Mouse (Mus musculus): Measurements from ENCODE around the gene Upp1.
A peak's percentile ranks its signal among the peaks of the same experiment; 100 is the strongest.
"Not testable (repeated sequence)": the region's sequence is repeated elsewhere in the genome, so short reads cannot be mapped to it uniquely, and the experiment has no call there.

The Upp1 gene

GRCm38 (mm10) chr11:9118050-9118420 is at the start of gene Upp1:
Gene Upp1 (plus strand): TSS chr11:9118103.
- no peak for DNase-seq (ENCODE audit: low spot score in 2 of 2)

- DNase-seq (ENCODE audit: low spot score in 2 of 2), result no peak
Measured at GRCm38 (mm10) chr11:9076444-9076843, 41.5 kb upstream of the Upp1 start.

GRCm38 (mm10) chr11:9113189-9113588 is 4.7 kb upstream of the Upp1 start:
- DNase-seq (ENCODE audit: low spot score in 2 of 2), result no peak

GRCm38 (mm10) chr11:9115367-9116120 is 2.4 kb upstream of the Upp1 start:
- DNase-seq (ENCODE audit: low spot score in 2 of 2), result no peak

GRCm38 (mm10) chr11:9116121-9116520 is 1.8 kb upstream of the Upp1 start:
- no peak for DNase-seq (ENCODE audit: low spot score in 2 of 2)

GRCm38 (mm10) chr11:9116916-9117315 is 987 bp upstream of the Upp1 start:
- DNase-seq (ENCODE audit: low spot score in 2 of 2), result no peak

- no peak for DNase-seq (ENCODE audit: low spot score in 2 of 2)
Measured at GRCm38 (mm10) chr11:9117358-9118049, 399 bp upstream of the Upp1 start.

- no peak for DNase-seq (ENCODE audit: low spot score in 2 of 2)
Measured at GRCm38 (mm10) chr11:9118421-9119121, 668 bp downstream of the Upp1 start.

GRCm38 (mm10) chr11:9119231-9120020 is 1.5 kb downstream of the Upp1 start:
- DNase-seq (ENCODE audit: low spot score in 2 of 2), result no peak

GRCm38 (mm10) chr11:9122315-9122714 is 4.4 kb downstream of the Upp1 start:
- DNase-seq (ENCODE audit: low spot score in 2 of 2), result no peak

- no peak for DNase-seq (ENCODE audit: low spot score in 2 of 2)
Measured at GRCm38 (mm10) chr11:9126373-9127107, 8.6 kb downstream of the Upp1 start.

- peak in 1 of 2 experiments; percentile 43 for DNase-seq (ENCODE audit: low spot score in 2 of 2)
Measured at GRCm38 (mm10) chr11:9128110-9128509, 10.2 kb downstream of the Upp1 start.

- DNase-seq (ENCODE audit: low spot score in 2 of 2), result no peak
Measured at GRCm38 (mm10) chr11:9129528-9129927, 11.6 kb downstream of the Upp1 start.

- no peak for DNase-seq (ENCODE audit: low spot score in 2 of 2)
Measured at GRCm38 (mm10) chr11:9131688-9132087, 13.8 kb downstream of the Upp1 start.

- no peak for DNase-seq (ENCODE audit: low spot score in 2 of 2)
Measured at GRCm38 (mm10) chr11:9135589-9136246, 17.8 kb downstream of the Upp1 start.

GRCm38 (mm10) chr11:9136471-9136870 is 18.6 kb downstream of the Upp1 start:
- peak; percentile 59 to 74 for DNase-seq (ENCODE audit: low spot score in 2 of 2)

- no peak for DNase-seq (ENCODE audit: low spot score in 2 of 2)
Measured at GRCm38 (mm10) chr11:9145113-9145512, 27.2 kb downstream of the Upp1 start.

- DNase-seq (ENCODE audit: low spot score in 2 of 2), result no peak
Measured at GRCm38 (mm10) chr11:9146115-9146514, 28.2 kb downstream of the Upp1 start.

GRCm38 (mm10) chr11:9146683-9147082 is 28.8 kb downstream of the Upp1 start:
- no peak for DNase-seq (ENCODE audit: low spot score in 2 of 2)

GRCm38 (mm10) chr11:9148206-9148605 is 30.3 kb downstream of the Upp1 start:
- no peak for DNase-seq (ENCODE audit: low spot score in 2 of 2)

- DNase-seq (ENCODE audit: low spot score in 2 of 2), result not testable (repeated sequence)
Measured at GRCm38 (mm10) chr11:9150403-9150802, 32.5 kb downstream of the Upp1 start.

Measured in right cerebral cortex, postnatal 36 days (tissue).